Mouse (Mus musculus) yolk sac, embryonic 10.5 days (tissue): ENCODE measurements at regions not wholly inside any gene's neighbourhood (a gene's known extent, or its start where the extent isn't known, plus 50 kb on each side); places are given as distances from the start of the nearest gene placed in this dataset.
A peak's percentile ranks its signal among the peaks of the same experiment; 100 is the strongest.

Source experiments
- DNase-seq: peaks from one replicate; pipeline ENCODE4 v3.0.0-alpha.2; 2017; ENCODE audit warnings: low spot score

- no peak for DNase-seq
These were observed 476.0 kb upstream of the Gm26657 start for GRCm38 (mm10) chr4:56263822-56264221.

- no peak for DNase-seq
These were observed 477.3 kb upstream of the Gm26657 start for GRCm38 (mm10) chr4:56262589-56262988.

- DNase-seq: no peak
These were observed 477.9 kb upstream of the Gm26657 start for GRCm38 (mm10) chr4:56261992-56262391.

- peak; percentile 9 for DNase-seq
These were observed 487.5 kb upstream of the Gm26657 start for GRCm38 (mm10) chr4:56252375-56252774.

GRCm38 (mm10) chr4:56251766-56252165 lies 488.1 kb upstream of the Gm26657 start:
- no peak for DNase-seq

- DNase-seq: no peak
These were observed 489.3 kb upstream of the Gm26657 start for GRCm38 (mm10) chr4:56250611-56251010.

GRCm38 (mm10) chr4:56243863-56244262 lies 496.0 kb upstream of the Gm26657 start:
- no peak for DNase-seq

- DNase-seq: no peak
These were observed 501.1 kb upstream of the Gm26657 start for GRCm38 (mm10) chr4:56238496-56239488.

GRCm38 (mm10) chr4:56231414-56231813 lies 508.5 kb upstream of the Gm26657 start:
- no peak for DNase-seq

GRCm38 (mm10) chr4:56230451-56230850 lies 509.4 kb upstream of the Gm26657 start:
- DNase-seq: no peak

- no peak for DNase-seq
These were observed 513.4 kb upstream of the Gm26657 start for GRCm38 (mm10) chr4:56226493-56226892.

- DNase-seq: no peak
These were observed 515.3 kb upstream of the Gm26657 start for GRCm38 (mm10) chr4:56224542-56224941.

- DNase-seq: peak; percentile 10
These were observed 517.7 kb upstream of the Gm26657 start for GRCm38 (mm10) chr4:56222023-56222776.

GRCm38 (mm10) chr4:56220531-56220930 lies 519.3 kb upstream of the Gm26657 start:
- DNase-seq: no peak

GRCm38 (mm10) chr4:56209499-56209898 lies 530.4 kb upstream of the Gm26657 start:
- DNase-seq: no peak

GRCm38 (mm10) chr4:56207726-56208125 lies 532.1 kb upstream of the Gm26657 start:
- DNase-seq: no peak

GRCm38 (mm10) chr4:56205069-56205468 lies 534.8 kb upstream of the Gm26657 start:
- DNase-seq: no peak

GRCm38 (mm10) chr4:56193365-56193764 lies 546.5 kb upstream of the Gm26657 start:
- DNase-seq: no peak

GRCm38 (mm10) chr4:56192516-56192915 lies 547.4 kb upstream of the Gm26657 start:
- no peak for DNase-seq

GRCm38 (mm10) chr4:56179566-56179965 lies 560.3 kb upstream of the Gm26657 start:
- no peak for DNase-seq

GRCm38 (mm10) chr4:56178844-56179481 lies 560.9 kb upstream of the Gm26657 start:
- DNase-seq: no peak

GRCm38 (mm10) chr4:56161257-56161594 lies 578.6 kb upstream of the Gm26657 start:
- DNase-seq: no peak
